Mouse (Mus musculus) C2C12 (cell line): ENCODE measurements around the gene Syt3.

ENCODE experiments used
- CTCF ChIP-seq: IDR thresholded peaks from one replicate; pipeline ENCODE4 v1.5.1; 2011; ENCODE audit not compliant: control insufficient read depth, insufficient read depth, insufficient read length
- USF1 ChIP-seq: IDR thresholded peaks from one replicate; pipeline ENCODE4 v1.6.1; 2011; ENCODE audit warnings: low read depth, mild to moderate bottlenecking, control low read depth, moderate library complexity

DNA sequence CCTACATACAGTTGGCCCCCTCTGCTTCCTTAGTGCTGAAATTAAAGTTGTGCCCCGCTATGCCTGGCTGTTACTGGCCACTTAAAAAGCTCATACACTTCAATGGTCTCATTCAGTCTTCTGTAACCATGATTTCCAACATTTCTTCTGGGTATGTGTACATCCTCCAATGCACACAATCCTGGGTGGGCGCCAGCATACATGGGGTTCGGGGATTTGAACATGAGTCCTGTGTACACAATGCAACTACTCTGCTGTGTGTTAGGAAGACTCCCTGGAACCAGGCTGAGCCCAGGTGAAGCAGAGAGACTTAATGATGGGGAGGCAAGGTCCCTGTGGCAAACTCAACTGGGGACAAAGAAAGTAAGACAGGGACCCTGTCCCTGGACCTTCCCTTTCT, 8.1 kb upstream of the Syt3 start:
- TF ChIP-seq USF1 (no peak), CTCF (no peak)
